Mouse (Mus musculus) hindbrain, embryonic 16.5 days (tissue): ENCODE measurements around the gene Ssu72. TPM values are rescaled to one million over a fixed set of nuclear protein-coding genes. Genes with fewer than 3 reads are reported as not detected.

Experiments used
- polyA plus RNA-seq: library from polyadenylated mRNA; unstranded; fragments of >200 nt; fragmentation: Nextera tagmentation; extraction: Ambion mirVana; gene quantifications from 2 replicates; pipeline ENCODE4 v1.2.1, GENCODE M21; 2015

Gene Ssu72
- polyA plus RNA-seq, 1 experiment from 2014 or later, result 178 TPM

Other genes starting within 250 kb of the Ssu72 start
- 0.34 TPM in 1 of 2 replicates, not detected in the other for gene Tmem52, start 235.7 kb upstream of the Ssu72 start, polyA plus RNA-seq
- 1,017 and 1,097 TPM in 2 replicates for gene Gnb1, start 213.4 kb upstream of the Ssu72 start, polyA plus RNA-seq
- 80.0 and 88.9 TPM in 2 replicates for gene Nadk, start 142.4 kb upstream of the Ssu72 start, polyA plus RNA-seq
- 12.3 and 16.4 TPM in 2 replicates for gene Slc35e2, start 103.4 kb upstream of the Ssu72 start, polyA plus RNA-seq
- 50.0 and 54.9 TPM in 2 replicates for gene Cdk11b, start 79.9 kb upstream of the Ssu72 start, polyA plus RNA-seq
- gene Gm10563, start 59.4 kb upstream of the Ssu72 start, polyA plus RNA-seq, result not detected in 2 replicates
- gene Mmp23, start 51.4 kb upstream of the Ssu72 start, polyA plus RNA-seq, result 2.9 and 5.3 TPM in 2 replicates
- 54.4 and 55.7 TPM in 2 replicates for gene Mib2, start 35.6 kb upstream of the Ssu72 start, polyA plus RNA-seq
- 14.2 and 15.5 TPM in 2 replicates for gene Fndc10, start 10.5 kb upstream of the Ssu72 start, polyA plus RNA-seq
- 17.4 and 22.2 TPM in 2 replicates for gene Tmem240, start 30.0 kb downstream of the Ssu72 start, polyA plus RNA-seq
- 93.9 and 100 TPM in 2 replicates for gene Atad3a, start 56.3 kb downstream of the Ssu72 start, polyA plus RNA-seq
- 38.0 and 39.0 TPM in 2 replicates for gene Vwa1, start 69.9 kb downstream of the Ssu72 start, polyA plus RNA-seq
- gene Tmem88b, start 81.1 kb downstream of the Ssu72 start, polyA plus RNA-seq, result 0.89 and 1.3 TPM in 2 replicates
- gene Ankrd65, start 85.6 kb downstream of the Ssu72 start, polyA plus RNA-seq, result not detected in 2 replicates
- 251 and 267 TPM in 2 replicates for gene Mrpl20, start 98.1 kb downstream of the Ssu72 start, polyA plus RNA-seq
- gene Ccnl2, start 107.7 kb downstream of the Ssu72 start, polyA plus RNA-seq, result 118 and 132 TPM in 2 replicates
- 133 and 143 TPM in 2 replicates for gene Aurkaip1, start 126.5 kb downstream of the Ssu72 start, polyA plus RNA-seq
- gene Mxra8, start 134.9 kb downstream of the Ssu72 start, polyA plus RNA-seq, result 35.7 and 36.5 TPM in 2 replicates
- 10.2 and 10.7 TPM in 2 replicates for gene Dvl1, start 142.6 kb downstream of the Ssu72 start, polyA plus RNA-seq
- 0.29 and 0.40 TPM in 2 replicates for gene Tas1r3, start 158.6 kb downstream of the Ssu72 start, polyA plus RNA-seq
- gene Cptp, start 164.6 kb downstream of the Ssu72 start, polyA plus RNA-seq, result 30.2 and 31.7 TPM in 2 replicates
- gene Ints11, start 164.7 kb downstream of the Ssu72 start, polyA plus RNA-seq, result 67.2 and 74.7 TPM in 2 replicates
- gene Pusl1, start 187.0 kb downstream of the Ssu72 start, polyA plus RNA-seq, result 66.6 and 66.7 TPM in 2 replicates
- gene Acap3, start 187.0 kb downstream of the Ssu72 start, polyA plus RNA-seq, result 62.3 and 74.5 TPM in 2 replicates
- 97.6 and 98.8 TPM in 2 replicates for gene Ube2j2, start 239.0 kb downstream of the Ssu72 start, polyA plus RNA-seq